Mouse (Mus musculus): ENCODE measurements around the gene Morn4. TPM values are rescaled to one million over a fixed set of nuclear protein-coding genes. Genes with fewer than 3 reads are reported as not detected.

Morn4 gene
- polyA plus RNA-seq, 1 experiment from 2014 or later, result 37.7 TPM

DNA sequence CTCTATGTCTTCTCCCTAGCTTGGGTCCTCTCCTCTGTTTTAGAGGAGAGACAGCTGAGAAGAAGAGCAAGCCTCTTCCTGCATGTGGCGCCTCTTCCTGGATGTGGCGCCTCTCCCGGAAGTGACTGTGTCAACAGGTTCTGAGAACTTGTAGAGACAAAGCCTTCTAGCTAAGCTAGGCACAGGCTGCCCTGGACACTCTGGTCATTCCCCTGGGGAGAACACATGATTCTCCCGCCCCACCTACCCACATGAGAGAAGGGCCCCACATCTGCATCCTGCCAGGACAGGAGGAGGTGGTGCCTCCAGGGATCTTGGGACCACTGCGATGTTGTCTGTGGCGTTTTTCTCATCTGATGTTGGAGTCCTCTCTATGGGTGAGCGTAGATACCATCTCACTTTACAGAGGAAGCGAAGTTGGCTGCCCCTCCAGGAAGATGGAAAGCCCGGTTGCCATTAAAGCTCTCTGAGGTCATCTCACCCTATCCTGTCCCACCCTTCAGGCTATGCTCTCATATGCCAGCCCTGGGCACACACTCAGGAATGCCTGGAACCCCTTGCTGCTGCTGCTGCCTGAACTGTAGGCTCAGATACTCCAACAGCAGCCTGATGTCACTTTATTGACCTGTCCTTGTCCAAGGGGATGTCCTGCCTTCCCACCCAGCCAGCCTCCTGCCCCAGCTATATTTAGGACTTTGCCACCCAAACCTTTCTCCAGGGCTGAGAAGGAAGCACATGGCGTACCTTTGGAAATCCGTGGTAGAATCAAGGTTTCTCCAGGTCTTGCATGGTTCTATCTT lies 17.5 kb downstream of the Morn4 start:
- Histone ChIP-seq H3K27me3 (no peaks in the 10 kb centered on the region), H3K9ac (replicated peaks) (no peak overlapping the region), H3K4me3 (replicated peaks) (no peak overlapping the region), H3K4me1 (replicated peaks) (no peaks in the 10 kb centered on the region), H3K36me3 (no peaks in the 10 kb centered on the region), H3K4me2 (no peak overlapping the region), H3K27ac (no peak overlapping the region), H3K9me3 (no peaks in the 10 kb centered on the region)
- WGBS, result 79% methylated on average over 11 of the region's 11 CpGs
- ATAC-seq (ENCODE audit: insufficient number of reproducible peaks, insufficient read depth, low FRiP score, low TSS enrichment, low read depth), result no peak

DNA sequence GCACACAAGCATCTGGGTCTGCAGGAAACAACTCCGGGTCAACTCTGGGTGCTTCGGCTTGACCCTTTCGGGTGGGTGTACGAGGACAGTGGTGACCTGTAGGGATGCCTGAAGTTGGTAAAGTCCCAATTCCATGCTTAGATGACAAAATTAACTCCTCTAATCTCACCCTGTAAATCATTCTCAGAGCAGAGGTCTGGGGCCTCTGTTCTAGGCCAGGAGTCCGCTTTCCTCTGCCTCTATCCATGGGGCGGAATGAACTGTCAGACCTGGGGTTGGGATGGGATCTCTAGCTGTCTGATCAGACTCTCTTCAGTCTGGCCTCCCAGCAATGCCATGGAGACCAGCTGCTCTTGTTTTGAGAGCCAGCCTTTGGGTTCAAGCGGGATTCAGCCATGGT lies 24.7 kb downstream of the Morn4 start:
- Histone ChIP-seq H3K4me2 (no peak overlapping the region), H3K36me3 (no peaks in the 10 kb centered on the region), H3K4me3 (replicated peaks) (no peak overlapping the region), H3K4me1 (replicated peaks) (no peaks in the 10 kb centered on the region), H3K9ac (replicated peaks) (no peak overlapping the region), H3K27me3 (no peaks in the 10 kb centered on the region; the same call in 1 of the 2 replicates), H3K9me3 (no peaks in the 10 kb centered on the region), H3K27ac (no peak overlapping the region)
- no peak for ATAC-seq (ENCODE audit: insufficient number of reproducible peaks, insufficient read depth, low FRiP score, low TSS enrichment, low read depth)
- WGBS, result 83% methylated on average over 7 of the region's 7 CpGs

- no peaks in the 10 kb centered on the region for H3K4me1 ChIP-seq (replicated peaks)
- ATAC-seq (ENCODE audit: insufficient number of reproducible peaks, insufficient read depth, low FRiP score, low TSS enrichment, low read depth), result no peak
Measured at GRCm38 (mm10) chr19:42058426-42058825, 27.7 kb downstream of the Morn4 start.

GRCm38 (mm10) chr19:42056719-42057409 lies 29.3 kb downstream of the Morn4 start:
- WGBS, result 74% methylated on average over 6 of the region's 6 CpGs
- Histone ChIP-seq H3K4me2 (no peak overlapping the region), H3K27me3 (no peaks in the 10 kb centered on the region; the same call in 1 of the 2 replicates), H3K9ac (replicated peaks) (no peak overlapping the region), H3K4me3 (replicated peaks) (no peak overlapping the region), H3K36me3 (no peaks in the 10 kb centered on the region), H3K4me1 (replicated peaks) (no peaks in the 10 kb centered on the region), H3K27ac (no peak overlapping the region), H3K9me3 (no peaks in the 10 kb centered on the region)
- no peak for ATAC-seq (ENCODE audit: insufficient number of reproducible peaks, insufficient read depth, low FRiP score, low TSS enrichment, low read depth)

More at GRCm38 (mm10) chr19:42058426-42058825, 27.7 kb downstream of the Morn4 start:
- no peak overlapping the region for H3K27ac ChIP-seq
- WGBS, result 64% methylated on average over 7 of the region's 7 CpGs
- H3K4me3 ChIP-seq (replicated peaks), result no peak overlapping the region
- no peaks in the 10 kb centered on the region; the same call in 1 of the 2 replicates for H3K27me3 ChIP-seq
- H3K36me3 ChIP-seq, result no peaks in the 10 kb centered on the region
- no peak overlapping the region for H3K9ac ChIP-seq (replicated peaks)
- no peaks in the 10 kb centered on the region for H3K9me3 ChIP-seq
- H3K4me2 ChIP-seq, result no peak overlapping the region

DNA sequence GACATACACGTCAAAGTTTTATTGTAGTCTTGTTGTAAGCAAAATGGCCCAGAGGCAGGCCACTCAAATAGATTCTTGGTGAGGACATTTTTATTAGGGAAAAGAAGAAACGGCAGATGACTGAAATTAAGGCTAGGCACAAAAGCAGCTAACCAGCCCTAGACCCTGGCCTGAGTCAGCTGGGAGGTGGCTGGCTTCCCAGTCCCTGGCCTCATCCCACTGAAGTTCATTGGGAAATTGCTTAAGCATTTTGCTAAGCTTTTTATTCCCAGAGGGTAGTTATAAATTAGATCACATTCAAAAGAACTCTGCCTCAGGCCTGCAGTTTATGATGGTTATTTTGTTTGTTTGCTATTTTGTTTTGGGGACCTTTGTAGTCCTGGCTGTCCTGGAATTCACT lies 30.3 kb downstream of the Morn4 start:
- no peaks in the 10 kb centered on the region for H3K9me3 ChIP-seq
- ATAC-seq (ENCODE audit: insufficient number of reproducible peaks, insufficient read depth, low FRiP score, low TSS enrichment, low read depth), result no peak
- H3K4me1 ChIP-seq (replicated peaks), result no peaks in the 10 kb centered on the region
- H3K27ac ChIP-seq, result no peak overlapping the region
- no peaks in the 10 kb centered on the region; the same call in 1 of the 2 replicates for H3K27me3 ChIP-seq
- H3K4me3 ChIP-seq (replicated peaks), result no peak overlapping the region
- no peak overlapping the region for H3K9ac ChIP-seq (replicated peaks)
- WGBS, result 59% methylated on average over 2 of the region's 2 CpGs
- H3K36me3 ChIP-seq, result no peaks in the 10 kb centered on the region
- H3K4me2 ChIP-seq, result no peak overlapping the region

- Histone ChIP-seq H3K36me3 (no peaks in the 10 kb centered on the region), H3K4me3 (replicated peaks) (no peak overlapping the region), H3K4me2 (no peak overlapping the region), H3K27me3 (no peaks in the 10 kb centered on the region; the same call in 1 of the 2 replicates), H3K9ac (replicated peaks) (no peak overlapping the region), H3K27ac (no peak overlapping the region), H3K4me1 (replicated peaks) (no peaks in the 10 kb centered on the region), H3K9me3 (no peaks in the 10 kb centered on the region)
- ATAC-seq (ENCODE audit: insufficient number of reproducible peaks, insufficient read depth, low FRiP score, low TSS enrichment, low read depth), result no peak
- 81% methylated on average over 6 of the region's 6 CpGs for WGBS
Measured at GRCm38 (mm10) chr19:42054255-42054654, 31.9 kb downstream of the Morn4 start.

- Histone ChIP-seq H3K9me3 (no peaks in the 10 kb centered on the region), H3K9ac (replicated peaks) (no peak within 1 kb of the TSS), H3K27ac (no peak within 1 kb of the TSS), H3K27me3 (no peaks in the 10 kb centered on the region), H3K4me2 (no peak within 1 kb of the TSS), H3K36me3 (no peaks in the 10 kb centered on the region), H3K4me3 (replicated peaks) (no peak within 1 kb of the TSS), H3K4me1 (replicated peaks) (no peaks in the 10 kb centered on the region)
- WGBS, result 71% methylated on average over 4 of the region's 4 CpGs
- ATAC-seq (ENCODE audit: insufficient number of reproducible peaks, insufficient read depth, low FRiP score, low TSS enrichment, low read depth), result no peak
Measured at GRCm38 (mm10) chr19:42051948-42052347, 34.2 kb downstream of the Morn4 start, which contains the start of gene 4933411K16Rik. TSS of gene 4933411K16Rik (plus strand) at chr19:42052248.

- 88% methylated on average over 3 of the region's 3 CpGs for WGBS
- H3K9me3 ChIP-seq, result no peaks in the 10 kb centered on the region
Measured at GRCm38 (mm10) chr19:42051351-42051750, 34.8 kb downstream of the Morn4 start.

GRCm38 (mm10) chr19:42050251-42050650 lies 35.9 kb downstream of the Morn4 start:
- ATAC-seq (ENCODE audit: insufficient number of reproducible peaks, insufficient read depth, low FRiP score, low TSS enrichment, low read depth), result no peak
- WGBS, result 78% methylated on average over 1 of the region's 1 CpGs
- H3K36me3 ChIP-seq, result no peaks in the 10 kb centered on the region
- H3K27me3 ChIP-seq, result no peaks in the 10 kb centered on the region
- H3K4me3 ChIP-seq (replicated peaks), result no peak overlapping the region
- H3K9me3 ChIP-seq, result no peaks in the 10 kb centered on the region
- H3K4me1 ChIP-seq (replicated peaks), result peaks cover 9% of the 10 kb centered on the region
- H3K9ac ChIP-seq (replicated peaks), result no peak overlapping the region
- H3K27ac ChIP-seq, result no peak overlapping the region
- H3K4me2 ChIP-seq, result no peak overlapping the region

More at GRCm38 (mm10) chr19:42051351-42051750, 34.8 kb downstream of the Morn4 start:
- no peak overlapping the region for H3K4me3 ChIP-seq (replicated peaks)
- ATAC-seq (ENCODE audit: insufficient number of reproducible peaks, insufficient read depth, low FRiP score, low TSS enrichment, low read depth), result no peak
- no peaks in the 10 kb centered on the region for H3K4me1 ChIP-seq (replicated peaks)
- H3K9ac ChIP-seq (replicated peaks), result no peak overlapping the region
- no peaks in the 10 kb centered on the region for H3K36me3 ChIP-seq
- no peaks in the 10 kb centered on the region for H3K27me3 ChIP-seq
- no peak overlapping the region for H3K4me2 ChIP-seq
- no peak overlapping the region for H3K27ac ChIP-seq

DNA sequence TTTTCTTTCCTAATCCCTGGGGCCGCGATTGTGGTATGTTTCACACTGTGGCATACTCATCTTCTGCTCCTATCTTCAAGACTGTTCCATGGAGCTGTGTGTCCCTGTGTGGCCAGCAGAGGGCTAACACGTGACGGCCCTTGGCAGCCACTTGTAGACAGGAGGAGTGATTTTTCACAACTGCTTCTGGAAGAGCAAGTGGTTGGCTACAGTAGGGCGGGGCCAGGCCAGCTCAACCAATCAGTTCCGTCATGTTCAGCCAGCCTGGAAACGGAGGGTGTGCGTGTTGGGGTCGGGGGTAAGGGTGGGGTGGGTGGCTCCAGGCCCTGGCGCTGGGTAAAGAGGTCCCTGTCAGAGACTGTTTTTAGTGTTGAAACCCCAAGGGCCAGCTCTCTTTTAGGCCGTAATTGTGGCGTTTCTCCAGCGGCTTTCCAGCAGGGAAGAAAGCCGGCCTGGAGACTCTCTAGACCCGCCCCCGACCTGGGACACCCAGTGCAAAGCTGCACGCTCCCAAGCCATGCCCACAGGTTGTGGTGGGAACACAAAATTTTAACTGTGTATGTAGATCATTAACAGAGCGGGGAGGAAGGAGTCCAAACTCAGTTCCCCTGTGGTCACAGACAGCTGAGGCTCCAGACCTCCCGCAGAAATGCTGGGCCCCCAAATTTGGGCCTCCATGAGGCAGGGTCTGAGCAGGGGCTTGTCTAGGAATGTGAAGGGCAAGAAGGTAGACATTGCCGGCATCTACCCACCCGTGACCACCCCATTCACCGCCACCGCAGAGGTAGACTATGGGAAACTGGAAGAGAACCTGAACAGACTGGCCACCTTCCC lies 40.7 kb downstream of the Morn4 start, which contains the start of gene Hoga1:
Gene Hoga1 (plus strand): TSS at position 342 of the 834 bp plus-strand sequence.
- Histone ChIP-seq H3K9me3 (no peaks in the 10 kb centered on the region), H3K27ac (no peak within 1 kb of the TSS), H3K4me3 (replicated peaks) (peak within 1 kb of the TSS; percentile 35), H3K4me2 (peak within 1 kb of the TSS; percentile 61), H3K4me1 (replicated peaks) (peaks cover 9% of the 10 kb centered on the region), H3K27me3 (peaks cover 7% of the 10 kb centered on the region; the same call in 1 of the 2 replicates), H3K36me3 (no peaks in the 10 kb centered on the region), H3K9ac (replicated peaks) (no peak within 1 kb of the TSS; the same call in 1 of the 2 replicates)
- WGBS, result 25% methylated on average over 23 of the region's 23 CpGs
- peak; percentile 82 for ATAC-seq (ENCODE audit: insufficient number of reproducible peaks, insufficient read depth, low FRiP score, low TSS enrichment, low read depth)

- Histone ChIP-seq H3K4me2 (no peak overlapping the region), H3K9me3 (no peaks in the 10 kb centered on the region), H3K4me3 (replicated peaks) (no peak overlapping the region), H3K9ac (replicated peaks) (no peak overlapping the region), H3K27ac (no peak overlapping the region), H3K36me3 (no peaks in the 10 kb centered on the region), H3K4me1 (replicated peaks) (peaks cover 9% of the 10 kb centered on the region), H3K27me3 (peaks cover 16% of the 10 kb centered on the region; the same call in 1 of the 2 replicates)
- ATAC-seq (ENCODE audit: insufficient number of reproducible peaks, insufficient read depth, low FRiP score, low TSS enrichment, low read depth), result no peak
- WGBS, result 93% methylated on average over 6 of the region's 6 CpGs
Measured at GRCm38 (mm10) chr19:42043988-42044387, 42.2 kb downstream of the Morn4 start.
